Mouse (Mus musculus) myocyte (in vitro differentiated cells): ENCODE results near the gene Fmo6.

Experiments
- CEBPB ChIP-seq: IDR thresholded peaks from 2 replicates; pipeline ENCODE4 v1.6.1; 2011; ENCODE audit warnings: mild to moderate bottlenecking, moderate library complexity; ENCODE audit not compliant: poor library complexity, insufficient read depth, severe bottlenecking
- E2F4 ChIP-seq: IDR thresholded peaks from one replicate; pipeline ENCODE4 v1.6.1; 2011; ENCODE audit warnings: mild to moderate bottlenecking, control low read depth, moderate library complexity; ENCODE audit not compliant: insufficient read depth
- MAX ChIP-seq: IDR thresholded peaks from one replicate; pipeline ENCODE4 v1.6.1; 2011; ENCODE audit warnings: low read depth, mild to moderate bottlenecking, control low read depth
- MYOD1 ChIP-seq, 3 experiments: IDR thresholded peaks; one replicate each; pipeline ENCODE4 v1.6.1; 2011; ENCODE audit warnings: control low read depth in 2 of 3, low read depth in 2 of 3, mild to moderate bottlenecking in 2 of 3, moderate library complexity in 1 of 3; ENCODE audit not compliant: insufficient read length in 2 of 3, control insufficient read depth in 1 of 3
- MYOG ChIP-seq, 3 experiments: IDR thresholded peaks; one replicate each; pipeline ENCODE4 v1.6.1; 2011; ENCODE audit warnings: control low read depth in 2 of 3, low read depth in 2 of 3, mild to moderate bottlenecking in 2 of 3; ENCODE audit not compliant: insufficient read length in 2 of 3, control insufficient read depth in 1 of 3, insufficient read depth in 1 of 3
- POLR2A ChIP-seq: IDR thresholded peaks from one replicate; pipeline ENCODE4 v1.6.1; 2011; ENCODE audit warnings: low read depth, mild to moderate bottlenecking, control low read depth, moderate library complexity; ENCODE audit not compliant: insufficient read length
- POLR2AphosphoS2 ChIP-seq: IDR thresholded peaks from one replicate; pipeline ENCODE4 v1.6.1; 2011; ENCODE audit warnings: low read depth, control low read depth; ENCODE audit not compliant: insufficient read length
- REST ChIP-seq: IDR thresholded peaks from one replicate; pipeline ENCODE4 v1.6.1; 2011; ENCODE audit warnings: mild to moderate bottlenecking, control low read depth, moderate library complexity; ENCODE audit not compliant: insufficient read depth, insufficient read length
- SRF ChIP-seq: IDR thresholded peaks from one replicate; pipeline ENCODE4 v1.6.1; 2011; ENCODE audit warnings: low read depth; ENCODE audit not compliant: control insufficient read depth, insufficient read length
- TCF12 ChIP-seq: IDR thresholded peaks from one replicate; pipeline ENCODE4 v1.6.1; 2011; ENCODE audit warnings: mild to moderate bottlenecking, control low read depth; ENCODE audit not compliant: poor library complexity, insufficient read depth, severe bottlenecking
- USF1 ChIP-seq: IDR thresholded peaks from one replicate; pipeline ENCODE4 v1.6.1; 2011; ENCODE audit warnings: low read depth, mild to moderate bottlenecking, control low read depth, moderate library complexity

GRCm38 (mm10) chr1:162957422-162957821, 20.1 kb upstream of the Fmo6 start:
- TF ChIP-seq TCF12: no peak
- no peak for TF ChIP-seq POLR2A
- TF ChIP-seq POLR2AphosphoS2: no peak
- TF ChIP-seq USF1: no peak
- TF ChIP-seq E2F4: no peak
- TF ChIP-seq REST: no peak
- no peak for TF ChIP-seq MAX
- no peak for TF ChIP-seq MYOG (IDR thresholded peaks at IDR 0.05; ENCODE audit: control insufficient read depth in 1 of 3, insufficient read depth in 1 of 3, insufficient read length in 2 of 3, low read depth in 2 of 3)
- no peak for TF ChIP-seq SRF
- TF ChIP-seq CEBPB: no peak
- TF ChIP-seq MYOD1 (IDR thresholded peaks at IDR 0.05; ENCODE audit: control insufficient read depth in 1 of 3, insufficient read length in 2 of 3, low read depth in 2 of 3): no peak
